Mouse (Mus musculus) gastrocnemius, postnatal 36 days (tissue): ENCODE measurements around the gene Hsf4. TPM values are rescaled to one million over a fixed set of nuclear protein-coding genes. Genes with fewer than 3 reads are reported as not detected.
"Not testable (repeated sequence)": the region's sequence is repeated elsewhere in the genome, so short reads cannot be mapped to it uniquely, and the experiment has no call there.

Source experiments
- DNase-seq, 2 experiments: peaks; one replicate each; pipeline ENCODE4 v3.0.0; 2022
- intact Hi-C: fragments of 180-260 bp; cut with DNase I; formaldehyde crosslinking; loops from one replicate; pipeline ENCODE4 v1.15.1; 2025
- total RNA-seq, 2 experiments: library from RNA; stranded (reverse); gene quantifications; 2 replicates each; pipeline ENCODE4 v1.2.3; 2021

Gene Hsf4
- total RNA-seq, 2 experiments from 2014 or later: 4.6 to 5.6 TPM

DNA sequence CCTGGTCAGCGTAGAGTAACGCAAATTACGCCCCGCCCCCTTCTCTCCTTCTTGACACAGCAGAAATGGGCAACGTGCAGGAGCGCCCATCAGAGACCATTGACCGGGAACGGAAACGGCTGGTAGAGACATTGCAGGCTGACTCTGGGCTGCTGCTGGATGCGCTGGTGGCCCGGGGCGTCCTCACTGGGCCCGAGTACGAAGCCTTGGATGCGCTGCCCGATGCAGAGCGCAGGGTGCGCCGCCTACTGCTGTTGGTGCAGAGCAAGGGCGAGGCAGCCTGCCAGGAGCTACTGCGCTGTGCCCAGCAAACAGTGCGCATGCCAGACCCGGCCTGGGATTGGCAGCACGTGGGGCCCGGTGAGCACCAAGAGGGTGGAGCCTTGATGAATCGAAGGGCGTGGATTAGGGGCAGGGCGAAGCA is 9.3 kb downstream of the Hsf4 start:
- intact Hi-C loops: no loop called here
- DNase-seq: peak; percentile 74 to 77

DNA sequence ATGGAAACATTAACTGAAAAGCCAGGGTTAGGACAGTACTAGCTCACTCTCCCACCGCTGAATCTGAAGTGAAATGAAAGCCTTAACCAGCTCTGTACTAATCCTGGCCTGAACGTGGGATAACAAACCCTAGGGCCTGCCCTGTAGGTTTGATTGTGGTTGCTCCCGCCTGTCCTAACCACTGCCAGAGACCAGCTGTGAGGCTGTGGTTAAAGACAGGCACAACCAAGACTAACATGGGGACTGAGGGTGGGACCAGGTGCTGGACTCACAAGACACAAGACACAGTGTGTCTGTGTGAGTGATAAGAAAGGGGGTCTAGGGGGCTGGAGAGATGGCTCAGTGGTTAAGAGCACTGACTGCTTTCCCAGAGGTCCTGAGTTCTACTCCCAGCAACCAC is 11.0 kb downstream of the Hsf4 start:
- intact Hi-C loops: no loop called here
- DNase-seq: no peak

- intact Hi-C loops: no loop called here
These were observed 12.2 kb downstream of the Hsf4 start for GRCm38 (mm10) chr8:105281821-105282220.

DNA sequence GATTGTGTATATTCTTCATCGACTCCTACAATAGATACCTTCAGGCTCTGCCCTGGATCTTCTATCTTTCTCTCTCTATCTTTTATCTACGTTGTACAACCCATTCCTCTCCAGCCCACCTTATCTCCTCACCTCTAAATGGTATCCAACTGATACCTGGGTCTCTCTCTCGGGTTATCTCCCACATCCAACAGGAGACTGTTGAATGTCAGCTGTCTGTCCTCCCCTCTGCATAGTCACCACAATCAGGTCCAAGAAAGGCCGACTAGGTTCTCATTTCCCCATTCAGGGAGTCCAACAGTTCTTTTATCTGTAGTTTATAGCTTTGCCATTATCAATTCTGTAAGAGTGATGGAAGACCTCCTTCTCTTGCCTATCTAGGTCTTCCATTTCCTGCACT is 12.6 kb downstream of the Hsf4 start:
- DNase-seq: no peak
- intact Hi-C loops: no loop called here

More at GRCm38 (mm10) chr8:105281821-105282220, 12.2 kb downstream of the Hsf4 start:
- DNase-seq: no peak

GRCm38 (mm10) chr8:105283074-105283473 is 13.5 kb downstream of the Hsf4 start:
- peak in 1 of 2 experiments; percentile 53 for DNase-seq
- intact Hi-C loops: no loop called here

GRCm38 (mm10) chr8:105285514-105285913 is 15.9 kb downstream of the Hsf4 start:
- DNase-seq: no peak
- intact Hi-C loops: loop anchor here (5.0 kb wide), 1 partner anchor 33 kb away; no protein-coding TSS in a partner anchor

- DNase-seq: no peak
- intact Hi-C loops: loop anchor here (5.0 kb wide), 1 partner anchor 35 kb away; no protein-coding TSS in a partner anchor
These were observed 17.3 kb downstream of the Hsf4 start for GRCm38 (mm10) chr8:105286907-105287306.

- intact Hi-C loops: loop anchor here (5.0 kb wide), 1 partner anchor 36 kb away; no protein-coding TSS in a partner anchor
- no peak for DNase-seq
These were observed 18.6 kb downstream of the Hsf4 start for GRCm38 (mm10) chr8:105288231-105288630.

DNA sequence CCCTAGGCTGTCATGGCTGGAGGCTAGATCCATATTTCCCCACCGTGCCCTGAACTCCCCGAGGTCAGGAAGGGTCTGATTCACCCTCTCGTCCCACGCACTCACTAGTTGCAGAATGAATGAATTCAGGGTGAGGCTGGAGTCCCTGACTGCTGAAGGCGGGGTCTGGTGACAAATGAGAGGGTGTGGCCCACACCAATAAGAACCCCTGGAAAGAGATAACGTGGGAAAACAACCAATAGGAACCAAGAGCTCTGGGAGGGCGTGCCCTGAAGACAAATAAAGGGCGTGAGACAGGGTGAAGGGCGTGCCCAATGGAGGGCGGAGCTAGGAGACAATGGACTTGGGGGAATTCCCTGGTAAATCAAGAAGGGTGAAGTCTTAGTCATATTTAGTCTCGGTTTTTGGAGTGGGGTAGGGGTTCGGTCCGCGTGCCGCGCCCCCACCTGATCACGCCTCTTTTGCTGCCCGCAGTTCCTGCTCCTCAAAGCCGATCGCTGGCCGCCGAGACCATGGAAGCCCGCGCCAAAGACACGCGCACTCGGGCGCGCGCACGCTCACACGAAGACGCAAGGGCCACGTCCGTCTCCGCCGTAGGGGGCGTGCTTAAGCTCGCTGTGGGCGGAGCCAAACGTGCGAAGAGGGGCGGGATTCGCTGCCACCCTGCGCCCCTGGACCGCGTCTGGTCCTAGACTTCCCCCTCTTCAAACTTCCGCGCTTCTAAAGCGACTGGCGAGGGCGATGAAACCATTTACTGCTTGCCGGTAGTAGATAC is 19.5 kb downstream of the Hsf4 start:
- intact Hi-C loops: loop anchor here (5.0 kb wide), 1 partner anchor 37 kb away; no protein-coding TSS in a partner anchor
- DNase-seq: peak; percentile 87 to 90

DNA sequence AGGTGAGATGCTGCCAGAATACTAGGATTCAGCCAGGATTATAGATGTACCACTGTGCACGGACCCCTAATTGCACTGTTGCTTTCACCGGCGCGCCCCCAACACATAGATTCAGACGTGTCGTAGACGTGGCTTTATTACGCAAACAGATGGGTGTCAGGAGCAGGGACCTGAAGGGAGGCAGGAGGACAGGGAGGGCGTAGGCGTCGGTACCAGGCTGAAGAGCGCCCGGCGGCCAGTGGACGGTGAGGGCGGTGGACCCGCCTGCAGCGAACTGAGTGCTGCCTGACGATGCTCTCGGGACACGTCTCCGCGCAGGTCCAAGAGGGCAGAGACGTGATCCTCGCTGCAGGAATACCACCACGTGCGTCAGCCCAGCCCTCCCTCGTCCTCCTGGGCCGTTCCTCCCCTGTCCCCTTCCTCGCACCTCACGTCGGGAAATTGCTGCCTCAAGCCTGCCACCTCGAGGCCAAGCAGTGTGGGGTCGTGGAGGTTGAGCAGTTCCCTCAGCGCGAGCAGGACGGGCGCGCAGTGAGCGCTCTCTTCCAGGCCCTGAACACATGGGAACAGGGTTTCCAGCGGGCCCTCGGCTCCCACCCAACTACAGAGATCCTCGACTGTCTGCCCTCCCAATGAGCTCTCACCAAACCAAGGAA is 20.3 kb downstream of the Hsf4 start, which contains the start of gene 4931428F04Rik:
Gene 4931428F04Rik (minus strand): TSS at position 60 of the 656 bp plus-strand sequence.
- no peak for DNase-seq
- intact Hi-C loops: loop anchor here (5.0 kb wide), 1 partner anchor 38 kb away; no protein-coding TSS in a partner anchor

DNA sequence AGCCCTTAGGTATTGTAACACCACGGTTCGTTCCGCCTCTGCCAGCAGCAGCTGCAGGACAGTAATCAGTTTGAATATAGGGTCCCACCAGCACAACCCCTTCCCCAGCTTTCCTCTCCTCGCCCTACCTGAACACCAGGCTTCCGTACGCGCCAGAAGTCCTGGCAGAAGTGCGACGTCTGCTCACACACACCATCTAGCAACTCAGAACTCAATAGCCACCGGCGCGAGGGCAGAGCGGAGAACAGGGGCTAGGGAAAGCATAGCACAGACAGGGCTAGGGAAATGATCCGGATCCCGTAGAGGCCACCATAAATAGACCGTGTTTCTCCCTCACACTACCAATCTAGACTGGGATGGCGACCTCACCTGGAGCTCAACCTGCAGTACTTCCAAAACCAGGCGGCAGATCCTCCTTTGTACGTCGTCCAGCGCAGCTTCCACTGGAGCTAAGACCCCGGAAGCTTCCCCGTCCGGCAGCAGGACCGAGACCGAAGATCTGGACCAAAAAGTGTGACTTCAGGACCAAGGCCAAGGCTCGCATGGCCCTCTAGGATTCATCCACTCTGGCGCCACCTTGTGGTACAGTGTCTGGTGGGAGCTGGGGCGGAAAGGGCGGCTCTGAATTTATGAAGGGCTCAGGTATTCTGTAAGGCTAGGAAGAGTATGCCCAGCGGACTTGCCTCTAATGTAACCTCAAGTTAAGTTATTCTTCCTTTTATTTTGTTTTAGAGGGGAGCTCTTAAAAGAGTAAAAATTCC is 21.1 kb downstream of the Hsf4 start:
- intact Hi-C loops: no loop called here
- DNase-seq: peak; percentile 79 to 89

GRCm38 (mm10) chr8:105291364-105291763 is 21.8 kb downstream of the Hsf4 start:
- DNase-seq, intact Hi-C loops: not testable (repeated sequence)

DNA sequence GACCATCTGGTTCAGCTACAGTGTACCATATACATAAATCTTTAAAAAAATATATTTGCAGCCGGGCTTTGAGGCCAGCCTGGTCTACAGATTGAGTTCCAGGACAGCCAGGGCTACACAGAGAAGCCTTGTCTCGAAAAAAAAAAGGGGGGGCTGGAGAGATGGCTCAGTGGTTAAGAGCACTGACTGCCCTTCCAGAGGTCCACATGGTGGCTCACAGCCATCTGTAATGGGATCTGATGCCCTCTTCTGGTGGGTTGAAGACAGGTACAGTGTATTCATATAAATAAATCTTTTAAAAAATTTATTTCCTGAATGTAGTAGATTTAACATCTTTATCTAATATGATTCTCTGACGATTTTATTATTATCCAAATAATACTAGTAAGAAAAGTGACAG is 22.2 kb downstream of the Hsf4 start:
- DNase-seq, intact Hi-C loops: not testable (repeated sequence)

- intact Hi-C loops: no loop called here
- DNase-seq: no peak
These were observed 22.9 kb downstream of the Hsf4 start for GRCm38 (mm10) chr8:105292471-105292870.

- DNase-seq: no peak
- intact Hi-C loops: no loop called here
These were observed 23.8 kb downstream of the Hsf4 start for GRCm38 (mm10) chr8:105293405-105293804.

DNA sequence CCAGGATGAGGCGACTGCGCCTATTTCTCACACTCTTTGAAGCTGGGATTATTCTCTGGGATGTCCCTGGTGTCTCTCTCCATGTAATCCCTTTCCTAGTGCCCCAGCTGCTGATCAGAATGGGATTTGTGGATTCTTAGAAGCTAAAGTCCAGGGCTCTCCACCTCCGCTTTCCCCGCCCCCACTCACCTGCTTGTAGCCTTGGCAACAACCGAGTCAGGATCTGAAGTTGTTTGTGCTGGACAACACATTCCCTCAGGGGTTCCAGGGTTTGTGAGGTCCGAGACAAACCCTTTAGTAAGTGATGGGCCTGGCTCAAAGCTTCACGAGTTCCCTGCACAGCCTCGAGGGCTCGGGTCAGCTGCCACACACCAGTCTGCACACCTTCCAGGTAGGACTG is 25.2 kb downstream of the Hsf4 start:
- intact Hi-C loops: no loop called here
- no peak for DNase-seq

GRCm38 (mm10) chr8:105295256-105295655 is 25.7 kb downstream of the Hsf4 start:
- intact Hi-C loops: no loop called here
- no peak for DNase-seq

GRCm38 (mm10) chr8:105295895-105296573 is 26.4 kb downstream of the Hsf4 start, which contains the start of gene Exoc3l:
Exoc3l (minus strand) TSS chr8:105296101.
- intact Hi-C loops: no loop called here
- no peak for DNase-seq

- intact Hi-C loops: no loop called here
- DNase-seq: peak; percentile 83 to 88
These were observed 28.1 kb downstream of the Hsf4 start, which contains the start of gene E2f4 for GRCm38 (mm10) chr8:105297511-105298192. E2f4 (plus strand) TSS chr8:105297663.
